Mouse (Mus musculus): ENCODE measurements at regions not wholly inside any gene's neighbourhood (a gene's known extent, or its start where the extent isn't known, plus 50 kb on each side); places are given as distances from the start of the nearest gene placed in this dataset.

GRCm38 (mm10) chr10:60891476-60892170 lies 60.2 kb upstream of the Unc5b start:
- DNase-seq (ENCODE audit: low read depth in 1 of 2, low spot score in 2 of 2) = no peak

GRCm38 (mm10) chr10:60889792-60890191 lies 58.4 kb upstream of the Unc5b start:
- no peak for DNase-seq (ENCODE audit: low read depth in 1 of 2, low spot score in 2 of 2)

- no peak for DNase-seq (ENCODE audit: low read depth in 1 of 2, low spot score in 2 of 2)
Measured at GRCm38 (mm10) chr10:60888541-60888940, 57.2 kb upstream of the Unc5b start.

- DNase-seq (ENCODE audit: low read depth in 1 of 2, low spot score in 2 of 2) = no peak
Measured at GRCm38 (mm10) chr10:60885348-60886275, 54.2 kb upstream of the Unc5b start.

GRCm38 (mm10) chr10:60884806-60885205 lies 53.4 kb upstream of the Unc5b start:
- DNase-seq (ENCODE audit: low read depth in 1 of 2, low spot score in 2 of 2) = no peak
